Mouse (Mus musculus): ENCODE results near the gene Nfe2l3. TPM values are rescaled to one million over a fixed set of nuclear protein-coding genes. Genes with fewer than 3 reads are reported as not detected.

Gene Nfe2l3
- polyA plus RNA-seq, 1 experiment from 2014 or later, result 0.23 TPM

DNA sequence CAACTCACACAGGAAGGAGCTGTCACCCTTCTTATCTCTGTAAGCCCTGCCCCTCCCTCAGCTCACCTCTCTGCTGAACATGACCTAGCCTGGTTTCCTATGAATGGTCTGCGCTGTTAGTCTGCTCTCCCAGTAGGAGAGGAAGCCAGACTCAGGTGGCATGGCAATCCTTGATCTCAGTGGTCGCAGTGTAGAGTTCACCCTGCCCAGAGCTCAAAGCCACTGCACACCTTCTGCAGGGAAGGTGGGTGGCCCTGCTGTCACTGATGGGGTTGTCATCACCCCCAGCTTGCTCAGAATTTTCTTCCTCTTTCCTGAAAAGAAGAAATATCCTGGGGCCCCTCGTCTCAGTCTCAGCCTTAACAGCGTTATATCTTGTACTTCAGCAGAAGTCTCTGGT is 28.0 kb upstream of the Nfe2l3 start:
- Histone ChIP-seq H3K4me3 (no peak overlapping the region), H3K4me1 (peaks cover 11% of the 10 kb centered on the region), H3K9me3 (replicated peaks) (no peaks in the 10 kb centered on the region), H3K27me3 (replicated peaks) (no peaks in the 10 kb centered on the region; the same call in 1 of the 2 replicates), H3K27ac (no peak overlapping the region), H3K36me3 (no peaks in the 10 kb centered on the region), H3K9ac (no peak overlapping the region), H3K4me2 (no peak overlapping the region)
- WGBS (ENCODE audit: insufficient replicate concordance), result 19% methylated on average over 4 of the region's 4 CpGs
- no peak for ATAC-seq

DNA sequence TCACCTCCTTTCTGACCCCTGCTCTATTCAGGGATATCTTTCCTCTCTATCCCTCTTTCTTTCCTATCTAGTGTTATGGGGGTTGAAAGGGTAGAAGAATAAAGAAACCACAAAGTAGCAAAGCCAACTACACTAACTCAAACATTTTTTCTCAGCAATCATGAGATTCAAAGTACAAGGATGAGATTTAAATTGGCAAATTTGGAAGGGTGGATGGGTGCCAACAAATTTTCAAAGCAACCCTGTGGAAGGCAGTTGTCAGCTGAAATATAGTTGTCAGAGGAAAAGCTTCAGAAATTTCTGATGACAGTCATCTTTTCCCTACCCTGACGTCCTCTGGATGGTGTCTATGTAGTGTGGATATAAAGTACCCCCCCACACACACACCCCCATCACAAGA is 16.0 kb upstream of the Nfe2l3 start:
- Histone ChIP-seq H3K27ac (no peak overlapping the region), H3K9ac (no peak overlapping the region), H3K9me3 (replicated peaks) (no peaks in the 10 kb centered on the region), H3K4me1 (no peaks in the 10 kb centered on the region), H3K27me3 (replicated peaks) (peaks cover 12% of the 10 kb centered on the region; the same call in 1 of the 2 replicates), H3K4me3 (no peak overlapping the region), H3K4me2 (no peak overlapping the region), H3K36me3 (no peaks in the 10 kb centered on the region)
- 57% methylated on average over 1 of the region's 1 CpGs for WGBS (ENCODE audit: insufficient replicate concordance)
- ATAC-seq, result no peak

DNA sequence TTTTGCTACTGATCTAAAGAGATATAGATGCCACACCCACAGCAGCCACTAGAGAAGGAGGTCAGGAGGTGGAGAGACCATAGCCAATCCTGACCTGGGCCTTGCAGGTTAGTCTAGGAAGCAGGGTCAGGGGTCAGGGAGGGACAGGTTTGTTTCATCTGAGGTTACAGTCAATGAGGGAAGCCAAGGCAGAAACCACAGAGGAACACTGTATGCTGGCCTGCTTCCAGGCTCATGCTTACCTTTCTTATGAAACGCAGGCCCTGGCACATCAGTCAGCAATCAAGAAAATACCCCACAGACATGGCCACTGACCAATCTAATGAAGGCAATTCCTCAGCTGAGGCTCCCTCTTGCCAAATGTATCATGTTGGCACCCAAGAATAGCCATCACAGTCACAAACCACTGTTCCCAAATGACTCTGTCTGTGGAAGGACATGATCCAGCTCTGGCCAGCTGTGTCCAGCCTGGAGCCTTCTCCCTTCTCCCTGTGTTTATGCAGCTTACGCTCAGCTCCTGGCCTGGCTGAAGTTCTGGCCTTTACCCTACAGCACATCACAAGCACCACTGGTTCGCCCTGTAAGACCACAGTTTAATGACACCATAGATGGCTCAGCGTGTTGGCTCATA is 15.0 kb upstream of the Nfe2l3 start:
- 76% methylated on average over 4 of the region's 4 CpGs for WGBS (ENCODE audit: insufficient replicate concordance)
- Histone ChIP-seq H3K4me2 (no peak overlapping the region), H3K9me3 (replicated peaks) (no peaks in the 10 kb centered on the region), H3K4me3 (no peak overlapping the region), H3K9ac (no peak overlapping the region), H3K36me3 (no peaks in the 10 kb centered on the region), H3K4me1 (no peaks in the 10 kb centered on the region), H3K27ac (no peak overlapping the region), H3K27me3 (replicated peaks) (peaks cover 17% of the 10 kb centered on the region)
- no peak for ATAC-seq

DNA sequence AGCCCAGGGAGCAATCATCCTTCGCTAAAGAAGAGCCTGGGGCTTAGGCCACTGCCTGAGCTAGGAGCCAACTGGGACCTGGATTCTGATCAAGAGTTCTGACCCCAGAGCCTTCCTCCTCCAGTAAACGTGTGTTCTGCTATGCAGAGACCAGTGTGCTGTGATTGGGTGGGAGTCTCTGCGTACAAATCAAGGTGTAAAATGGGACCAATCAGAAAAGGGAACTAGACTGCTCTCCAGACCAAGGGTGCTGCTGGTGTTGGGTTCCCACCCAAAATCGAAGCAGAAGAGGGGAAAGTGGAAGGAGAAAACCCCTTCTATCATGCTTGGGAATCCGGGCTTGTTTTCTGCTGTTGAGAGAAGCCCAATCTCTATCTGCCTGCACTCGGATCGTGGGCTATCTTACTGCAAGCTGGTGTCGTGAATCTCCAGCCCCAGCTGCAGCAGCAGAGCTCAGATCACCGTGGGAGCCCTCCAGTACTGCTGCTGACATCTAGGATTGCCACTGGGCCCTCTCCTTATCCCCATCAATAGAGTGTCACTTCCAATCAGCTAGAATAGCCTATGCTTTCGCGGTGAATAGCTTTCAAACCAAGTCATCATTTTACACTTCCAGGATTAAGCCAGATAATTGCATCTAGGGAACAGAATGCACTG is 8.9 kb upstream of the Nfe2l3 start:
- Histone ChIP-seq H3K27ac (no peak overlapping the region), H3K4me1 (peaks cover 23% of the 10 kb centered on the region), H3K9ac (no peak overlapping the region), H3K9me3 (replicated peaks) (no peaks in the 10 kb centered on the region), H3K36me3 (no peaks in the 10 kb centered on the region), H3K4me3 (no peak overlapping the region), H3K27me3 (replicated peaks) (peaks cover 15% of the 10 kb centered on the region; the same call in 1 of the 2 replicates), H3K4me2 (no peak overlapping the region)
- ATAC-seq, result no peak
- 36% methylated on average over 11 of the region's 11 CpGs for WGBS (ENCODE audit: insufficient replicate concordance)

DNA sequence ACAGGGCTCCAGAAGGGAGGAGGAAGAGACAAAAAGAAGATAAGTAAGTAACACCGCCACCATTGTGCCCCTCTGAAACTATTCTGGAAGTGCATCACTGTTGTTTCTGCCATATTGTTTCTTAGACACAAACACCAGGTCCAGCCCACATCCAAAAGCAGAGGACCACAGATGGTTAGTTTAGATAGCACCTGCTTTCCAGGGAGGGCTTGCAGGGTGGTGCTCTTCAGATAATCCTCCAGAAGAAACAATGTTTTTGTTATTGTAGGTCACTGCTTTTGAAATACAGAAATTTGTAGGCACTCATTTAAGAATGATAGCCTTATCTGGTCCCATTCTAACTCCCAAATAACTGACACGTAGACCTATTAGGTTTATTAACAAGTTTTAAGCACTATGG is 7.9 kb upstream of the Nfe2l3 start:
- Histone ChIP-seq H3K4me2 (0 out of 2 replicates have a peak overlapping the region, but pooled peaks have one; percentile 2), H3K27ac (0 out of 2 replicates have a peak overlapping the region, but pooled peaks have one; percentile 8), H3K36me3 (no peaks in the 10 kb centered on the region), H3K9me3 (replicated peaks) (no peaks in the 10 kb centered on the region), H3K9ac (no peak overlapping the region), H3K27me3 (replicated peaks) (peaks cover 17% of the 10 kb centered on the region), H3K4me3 (no peak overlapping the region), H3K4me1 (peaks cover 23% of the 10 kb centered on the region)
- WGBS (ENCODE audit: insufficient replicate concordance), result 41% methylated on average over 2 of the region's 2 CpGs
- 0 out of 2 replicates have a peak, but pooled peaks have one; percentile 62 for ATAC-seq

DNA sequence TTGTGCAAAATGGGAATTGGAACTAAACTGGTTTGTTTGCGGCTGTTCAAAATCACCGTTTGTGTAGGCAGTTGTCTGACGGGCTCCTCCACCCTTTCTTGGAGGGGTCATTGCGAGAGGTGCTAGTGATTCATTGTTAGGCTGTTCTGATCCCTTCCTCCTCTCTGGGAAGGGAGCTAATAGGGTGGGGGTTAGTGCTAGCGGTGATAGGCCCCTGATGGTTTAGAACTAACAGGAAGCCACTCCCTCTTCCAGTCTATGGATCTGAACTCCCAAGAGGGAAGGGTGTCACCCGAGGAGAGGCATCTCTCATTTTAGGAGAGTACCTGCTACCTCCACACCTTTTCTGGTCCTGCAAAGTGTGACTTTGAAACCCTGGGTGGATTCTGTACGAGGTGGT is 1.8 kb downstream of the Nfe2l3 start:
- Histone ChIP-seq H3K9ac (no peak overlapping the region), H3K9me3 (replicated peaks) (no peaks in the 10 kb centered on the region), H3K4me2 (no peak overlapping the region), H3K4me3 (no peak overlapping the region), H3K36me3 (no peaks in the 10 kb centered on the region), H3K27ac (no peak overlapping the region), H3K27me3 (replicated peaks) (peaks cover 90% of the 10 kb centered on the region), H3K4me1 (peaks cover 14% of the 10 kb centered on the region)
- WGBS (ENCODE audit: insufficient replicate concordance), result 28% methylated on average over 7 of the region's 7 CpGs
- ATAC-seq, result no peak

DNA sequence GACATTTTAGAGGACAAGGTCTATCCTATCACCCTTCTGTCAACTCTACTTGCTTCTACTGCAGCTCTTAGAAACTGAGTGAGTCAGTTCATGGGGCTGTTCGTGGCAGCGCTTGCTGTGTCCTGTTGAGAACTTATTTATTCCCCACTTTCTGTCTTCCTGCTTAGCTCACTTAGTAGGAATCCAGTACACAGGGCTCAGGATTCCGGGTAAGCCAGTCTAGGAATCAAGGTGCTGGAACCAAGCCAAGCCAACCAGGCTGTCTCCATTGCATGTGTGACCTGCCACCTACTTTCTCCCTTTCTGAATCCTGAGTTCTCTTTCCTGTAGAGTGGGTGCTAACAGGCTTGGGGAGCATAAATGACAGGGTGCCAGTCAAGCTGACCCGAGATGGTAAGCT is 5.2 kb downstream of the Nfe2l3 start:
- Histone ChIP-seq H3K4me2 (no peak overlapping the region), H3K9me3 (replicated peaks) (no peaks in the 10 kb centered on the region), H3K9ac (no peak overlapping the region), H3K27ac (no peak overlapping the region), H3K4me3 (no peak overlapping the region), H3K36me3 (no peaks in the 10 kb centered on the region), H3K27me3 (replicated peaks) (peaks cover 81% of the 10 kb centered on the region), H3K4me1 (peaks cover 12% of the 10 kb centered on the region)
- 65% methylated on average over 4 of the region's 4 CpGs for WGBS (ENCODE audit: insufficient replicate concordance)
- no peak for ATAC-seq

DNA sequence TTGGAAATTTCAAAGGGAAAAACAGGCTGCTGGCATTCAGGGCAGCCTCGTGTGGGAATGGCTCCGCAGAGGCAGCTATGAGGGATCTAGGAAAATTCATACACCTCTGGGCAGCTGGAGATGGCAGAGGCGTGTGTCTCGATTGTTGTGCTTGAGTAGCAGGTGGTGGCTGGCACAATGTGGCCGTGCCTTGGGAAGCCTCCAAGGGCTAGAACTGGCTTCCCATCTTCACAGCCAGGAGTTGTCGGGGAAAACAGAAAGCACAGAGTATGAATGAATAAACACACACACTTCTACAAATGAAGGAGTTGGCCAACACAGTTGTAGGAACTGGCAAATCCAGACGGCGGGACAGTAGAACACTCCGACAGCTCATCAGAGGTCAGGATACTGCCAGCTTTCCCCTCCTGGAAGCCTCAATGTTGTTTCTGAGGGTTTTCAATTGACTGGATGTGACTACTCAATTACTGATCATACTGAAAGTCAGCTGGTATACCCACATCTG is 6.4 kb downstream of the Nfe2l3 start:
- Histone ChIP-seq H3K4me3 (no peak overlapping the region), H3K9ac (no peak overlapping the region), H3K4me1 (0 out of 2 replicates have a peak, but pooled peaks cover 4% of the 10 kb centered on the region), H3K27me3 (replicated peaks) (peaks cover 69% of the 10 kb centered on the region), H3K9me3 (replicated peaks) (no peaks in the 10 kb centered on the region), H3K36me3 (no peaks in the 10 kb centered on the region), H3K27ac (no peak overlapping the region), H3K4me2 (no peak overlapping the region)
- no peak for ATAC-seq
- 72% methylated on average over 9 of the region's 9 CpGs for WGBS (ENCODE audit: insufficient replicate concordance)

DNA sequence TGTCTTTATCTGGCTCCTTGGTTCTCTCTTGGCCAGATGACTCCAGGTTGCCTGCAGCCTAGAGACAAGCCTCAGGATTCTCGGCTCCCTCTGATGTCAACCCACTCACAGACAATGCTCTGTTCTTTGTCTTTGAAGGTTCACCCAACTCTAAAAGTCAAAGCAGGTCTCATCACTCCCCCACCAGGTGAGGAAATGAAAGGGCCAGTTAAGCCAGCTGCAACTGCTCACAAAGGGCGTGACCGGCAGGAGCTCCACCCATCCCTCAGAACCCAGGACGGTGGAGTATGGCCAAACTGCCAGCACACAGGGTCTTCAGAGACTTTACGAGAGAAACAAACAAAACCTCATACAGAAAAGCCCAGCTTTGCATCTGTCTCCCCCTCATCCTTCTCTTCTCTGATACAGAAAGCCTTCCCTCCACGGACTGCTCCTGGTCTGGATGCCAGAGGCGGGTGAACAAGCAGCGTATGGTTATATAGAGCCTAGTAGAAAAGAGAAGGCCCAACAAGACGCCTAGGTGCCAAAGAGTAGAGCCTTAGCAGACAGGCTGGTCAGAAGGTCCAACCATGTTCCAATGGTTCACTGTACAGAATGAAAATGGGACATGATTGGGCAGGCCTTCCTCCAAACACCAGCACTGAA is 9.8 kb downstream of the Nfe2l3 start:
- no peak overlapping the region for H3K4me2 ChIP-seq
- ATAC-seq, result no peak
- 41% methylated on average over 9 of the region's 9 CpGs for WGBS (ENCODE audit: insufficient replicate concordance)
- H3K9ac ChIP-seq, result no peak overlapping the region
- H3K36me3 ChIP-seq, result no peaks in the 10 kb centered on the region
- no peak overlapping the region for H3K4me3 ChIP-seq
- H3K27ac ChIP-seq, result no peak overlapping the region
- H3K27me3 ChIP-seq (replicated peaks), result peaks cover 44% of the 10 kb centered on the region
- H3K4me1 ChIP-seq, result 0 out of 2 replicates have a peak, but pooled peaks cover 4% of the 10 kb centered on the region
- no peaks in the 10 kb centered on the region for H3K9me3 ChIP-seq (replicated peaks)

DNA sequence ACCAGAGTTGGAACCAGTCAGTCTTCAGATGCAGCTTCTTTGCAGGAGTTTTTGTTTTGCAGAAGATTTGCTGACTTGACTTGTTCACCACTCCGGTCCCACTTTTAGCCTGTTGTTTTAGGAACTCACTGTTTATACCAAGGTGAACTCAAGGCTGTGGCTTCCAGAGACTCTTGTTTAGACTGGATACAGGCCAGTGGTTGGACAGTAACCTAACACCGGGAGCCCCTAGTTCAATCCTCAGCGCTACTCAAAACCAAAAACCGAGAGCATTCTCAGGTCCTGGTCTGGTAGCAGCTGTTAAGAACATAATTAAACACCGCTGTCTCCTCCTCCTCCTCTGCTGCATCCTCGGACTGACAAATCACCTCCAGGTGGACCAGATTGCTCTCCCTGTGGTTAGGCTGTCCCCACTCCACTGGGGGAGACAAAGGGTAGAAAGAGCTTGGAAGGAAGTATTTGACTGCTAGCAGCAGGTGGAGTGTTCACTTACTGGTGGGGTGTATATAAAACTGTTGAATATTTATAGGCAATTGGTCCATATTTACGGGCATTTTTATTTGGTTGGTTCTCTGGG is 20.5 kb downstream of the Nfe2l3 start:
- 0 out of 2 replicates have a peak, but pooled peaks cover 4% of the 10 kb centered on the region for H3K27me3 ChIP-seq (replicated peaks)

DNA sequence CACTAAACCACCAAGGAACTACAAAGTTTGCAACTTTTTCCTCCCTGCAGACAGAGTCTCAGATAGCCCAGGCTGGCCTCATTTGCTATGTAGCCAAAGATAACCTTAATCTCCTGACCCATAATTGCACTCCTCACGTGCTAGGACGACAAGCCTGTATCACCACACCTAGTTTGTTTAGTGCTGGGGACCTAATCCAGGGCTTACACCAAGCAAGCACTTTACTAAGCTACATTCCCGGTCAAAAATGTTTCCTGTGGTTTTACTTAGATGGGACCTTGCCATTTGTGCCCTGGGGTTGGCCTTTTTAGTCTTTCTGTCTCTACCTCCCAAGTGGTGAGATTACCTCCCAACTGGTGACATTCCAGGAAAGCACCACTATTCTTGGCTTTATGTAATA is 22.5 kb downstream of the Nfe2l3 start:
- Histone ChIP-seq H3K9ac (no peak overlapping the region), H3K36me3 (peaks cover 24% of the 10 kb centered on the region), H3K27me3 (replicated peaks) (no peaks in the 10 kb centered on the region), H3K27ac (no peak overlapping the region), H3K4me3 (no peak overlapping the region), H3K9me3 (replicated peaks) (no peaks in the 10 kb centered on the region), H3K4me2 (no peak overlapping the region), H3K4me1 (peaks cover 15% of the 10 kb centered on the region; the same call in 1 of the 2 replicates)
- ATAC-seq, result no peak
- WGBS (ENCODE audit: insufficient replicate concordance), result 14% methylated on average over 3 of the region's 3 CpGs

More for the DNA sequence above, 20.5 kb downstream of the Nfe2l3 start:
- no peak overlapping the region for H3K27ac ChIP-seq
- WGBS (ENCODE audit: insufficient replicate concordance), result 72% methylated on average over 7 of the region's 7 CpGs
- H3K36me3 ChIP-seq, result peaks cover 8% of the 10 kb centered on the region; the same call in 1 of the 2 replicates
- no peak overlapping the region for H3K4me3 ChIP-seq
- no peak overlapping the region for H3K4me2 ChIP-seq
- peaks cover 15% of the 10 kb centered on the region; the same call in 1 of the 2 replicates for H3K4me1 ChIP-seq
- no peak overlapping the region for H3K9ac ChIP-seq
- no peak for ATAC-seq
- no peaks in the 10 kb centered on the region for H3K9me3 ChIP-seq (replicated peaks)

DNA sequence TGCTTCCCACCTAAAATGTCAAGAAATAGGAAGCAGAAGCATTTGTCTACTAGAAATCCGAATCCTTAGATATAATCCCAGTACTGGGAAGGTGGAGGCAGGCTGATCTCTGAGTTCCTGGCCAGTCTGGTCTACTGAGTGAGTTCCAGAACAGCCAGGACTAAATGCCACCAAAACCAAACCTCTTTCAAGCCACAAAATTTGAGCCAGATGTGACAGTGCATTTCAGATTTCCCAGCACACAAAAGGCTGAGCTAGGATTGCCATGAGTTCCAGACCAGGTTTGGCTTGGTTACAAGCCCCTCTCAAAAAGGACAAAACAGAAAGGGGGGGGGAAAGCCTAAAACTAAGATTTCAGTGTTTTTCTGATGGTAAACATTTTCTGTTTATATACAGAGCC is 23.7 kb downstream of the Nfe2l3 start:
- Histone ChIP-seq H3K9ac (no peak overlapping the region), H3K36me3 (peaks cover 35% of the 10 kb centered on the region), H3K27ac (no peak overlapping the region), H3K4me2 (no peak overlapping the region), H3K27me3 (replicated peaks) (no peaks in the 10 kb centered on the region), H3K9me3 (replicated peaks) (no peaks in the 10 kb centered on the region), H3K4me1 (peaks cover 15% of the 10 kb centered on the region; the same call in 1 of the 2 replicates), H3K4me3 (no peak overlapping the region)
- ATAC-seq, result no peak
- 62% methylated on average over 1 of the region's 1 CpGs for WGBS (ENCODE audit: insufficient replicate concordance)

All from liver, embryonic 12.5 days (tissue).